Mouse (Mus musculus) urinary bladder, adult 18-20 months (tissue): ENCODE data around the gene Foxf1.

Experiments used
- DNase-seq, 2 experiments: peaks; one replicate each; pipeline ENCODE4 v3.0.0; 2022; ENCODE audit warnings: low spot score in 2 of 2, mixed read lengths in 2 of 2

The Foxf1 gene

GRCm38 (mm10) chr8:121084210-121084951 is at the start of gene Foxf1:
TSS of gene Foxf1 (plus strand) at chr8:121084386.
- peak in 1 of 2 experiments; percentile 58 for DNase-seq

- DNase-seq: no peak
Measured at GRCm38 (mm10) chr8:121035611-121036010, 48.6 kb upstream of the Foxf1 start.

GRCm38 (mm10) chr8:121043719-121044440 is 40.3 kb upstream of the Foxf1 start:
- DNase-seq: no peak

DNA sequence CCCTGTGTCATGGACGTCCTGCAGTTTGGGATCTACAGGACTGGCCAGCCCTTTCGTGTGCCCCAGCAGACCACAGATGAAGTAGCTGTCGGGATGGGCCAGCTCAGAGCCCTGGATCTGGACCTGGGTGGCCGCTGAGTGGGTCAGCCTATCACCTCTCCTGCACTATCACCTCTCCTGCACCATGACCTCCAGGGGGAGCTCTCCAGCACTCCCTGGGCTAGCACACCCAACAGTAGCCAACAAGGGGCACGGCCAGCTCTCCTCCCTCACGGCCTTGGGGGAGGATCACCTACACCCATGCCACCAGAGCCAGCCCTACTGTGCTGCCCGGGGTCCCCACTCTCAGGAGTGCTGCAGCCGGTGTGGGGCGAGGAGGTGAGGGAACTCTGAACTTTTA is 36.7 kb upstream of the Foxf1 start:
- DNase-seq: no peak

GRCm38 (mm10) chr8:121058081-121058480 is 26.1 kb upstream of the Foxf1 start:
- DNase-seq: no peak

DNA sequence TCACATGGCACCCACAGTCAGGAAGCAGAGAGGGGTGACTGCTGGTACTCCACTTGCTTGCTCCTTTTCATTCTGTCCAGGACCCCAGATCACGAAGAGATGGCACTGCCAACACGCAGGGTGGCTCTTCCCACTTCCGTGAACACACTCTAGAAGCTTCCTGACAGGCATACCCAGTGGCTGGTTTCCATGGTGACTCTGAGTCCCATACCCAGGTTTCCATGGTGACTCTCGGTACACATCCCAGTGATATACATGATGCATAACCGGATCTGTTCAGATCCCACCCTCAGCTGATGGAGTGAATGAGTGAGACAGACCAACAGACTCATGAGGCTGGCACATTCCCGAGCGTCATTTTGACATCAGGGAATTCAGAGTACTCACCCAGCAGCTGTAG is 25.1 kb upstream of the Foxf1 start:
- no peak for DNase-seq

DNA sequence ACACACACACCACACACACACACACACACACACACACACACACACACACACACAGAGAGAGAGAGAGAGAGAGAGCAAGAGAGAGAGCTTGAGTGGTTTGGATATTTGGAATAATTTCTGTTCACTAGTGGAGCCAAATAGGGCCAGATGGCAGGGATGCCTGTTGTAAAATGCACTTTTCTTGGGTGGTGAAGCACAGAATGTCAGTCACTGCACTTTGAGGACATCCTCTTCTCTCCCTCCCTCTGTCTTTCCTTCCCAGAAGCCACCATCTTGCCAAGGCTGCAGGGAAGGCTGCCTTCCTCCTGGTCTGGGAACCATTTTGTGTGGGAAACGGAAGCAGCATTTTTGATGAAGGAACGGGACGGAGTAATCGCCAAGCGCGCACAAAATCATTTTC is 21.7 kb upstream of the Foxf1 start:
- no peak for DNase-seq

DNA sequence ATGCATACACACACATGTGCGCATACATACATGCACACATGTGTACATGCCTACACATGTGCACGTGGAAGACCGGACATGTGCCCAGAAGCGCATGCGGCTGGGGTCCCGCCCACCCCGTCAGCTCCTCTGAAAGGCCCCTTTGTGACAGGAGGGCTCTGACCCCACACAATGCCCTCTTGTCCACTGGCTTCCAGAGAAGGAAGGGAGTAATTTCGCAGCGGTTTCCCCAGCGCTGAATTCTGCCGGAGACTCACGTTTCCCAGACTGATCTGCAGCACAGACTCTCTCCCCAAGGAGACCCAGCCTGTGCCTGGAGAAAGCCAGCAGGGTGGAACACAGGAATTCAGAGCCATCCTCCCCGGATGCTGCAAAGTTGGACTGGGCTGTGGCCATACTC is 20.5 kb upstream of the Foxf1 start:
- no peak for DNase-seq

DNA sequence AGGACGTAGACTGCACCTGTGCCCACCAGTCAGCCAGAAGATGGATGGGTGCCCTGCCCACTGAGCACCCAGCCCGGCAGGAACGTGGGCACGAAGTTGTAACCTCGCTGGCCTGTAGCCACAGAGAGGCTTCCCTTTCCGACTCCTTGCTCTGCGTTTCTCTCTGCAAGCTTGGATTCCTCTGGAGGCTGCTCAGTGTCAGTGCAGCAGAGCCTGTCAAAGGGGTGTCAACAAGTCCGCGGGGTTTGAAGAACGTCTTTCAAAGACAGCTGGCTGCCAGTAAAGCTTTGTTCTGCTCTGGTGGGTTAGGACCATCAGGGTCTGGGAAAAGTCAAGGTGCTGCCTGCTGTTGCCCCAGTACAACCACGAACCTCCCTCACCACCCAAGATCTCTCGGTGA is 12.7 kb upstream of the Foxf1 start:
- DNase-seq: no peak

DNA sequence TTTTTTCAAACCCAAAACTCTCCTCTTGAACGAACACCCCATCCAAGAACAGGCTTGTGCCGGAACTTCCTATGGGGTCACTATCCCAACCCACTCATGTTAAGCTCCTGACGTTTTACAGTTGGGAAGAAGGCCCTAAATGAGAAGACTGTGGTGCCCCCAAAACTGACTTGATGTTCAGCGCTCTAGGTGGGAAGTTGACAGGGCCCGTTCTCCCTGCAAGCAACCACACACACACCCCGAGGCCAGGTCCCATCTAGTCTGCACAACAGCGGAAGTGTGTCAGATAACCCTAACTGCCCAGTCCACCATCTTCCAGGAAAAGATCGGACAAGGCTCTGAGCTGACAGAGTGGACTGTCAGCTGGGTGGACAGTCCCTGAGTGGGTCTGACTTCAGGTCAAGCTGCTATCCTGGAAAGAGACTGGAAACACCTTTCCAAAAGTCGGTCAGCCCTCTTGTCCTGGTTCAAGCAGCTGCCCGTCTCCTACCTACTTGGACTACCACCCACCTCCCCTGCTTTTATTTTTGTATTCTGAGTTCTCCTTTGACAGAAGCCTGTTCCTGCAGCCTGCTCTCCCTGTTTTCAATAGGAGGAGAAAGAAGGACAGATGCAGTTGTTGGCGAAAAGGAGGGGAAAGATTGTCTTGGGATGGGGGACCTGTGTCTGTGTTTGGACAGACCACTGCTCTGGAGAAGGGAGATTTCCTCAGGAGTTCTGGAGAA is 11.6 kb upstream of the Foxf1 start:
- no peak for DNase-seq

- no peak for DNase-seq
Measured at GRCm38 (mm10) chr8:121073174-121074107, 10.7 kb upstream of the Foxf1 start.

- no peak for DNase-seq
Measured at GRCm38 (mm10) chr8:121074108-121074847, 9.9 kb upstream of the Foxf1 start.

DNA sequence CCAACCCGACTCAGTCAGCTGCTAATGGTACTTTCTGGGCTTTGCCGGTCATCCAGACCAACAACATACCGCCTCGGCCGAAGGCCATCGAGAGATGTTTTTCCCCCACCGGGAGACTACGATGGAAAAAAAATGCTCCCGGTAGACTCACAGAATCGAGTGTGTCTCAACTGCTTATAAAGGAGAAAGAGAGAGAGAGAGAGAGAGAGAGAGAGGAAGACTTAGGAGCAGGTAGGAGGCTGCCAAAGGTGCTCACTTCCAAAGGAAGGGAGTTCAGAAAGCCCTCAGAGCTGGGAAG is 9.4 kb upstream of the Foxf1 start:
- DNase-seq: no peak

DNA sequence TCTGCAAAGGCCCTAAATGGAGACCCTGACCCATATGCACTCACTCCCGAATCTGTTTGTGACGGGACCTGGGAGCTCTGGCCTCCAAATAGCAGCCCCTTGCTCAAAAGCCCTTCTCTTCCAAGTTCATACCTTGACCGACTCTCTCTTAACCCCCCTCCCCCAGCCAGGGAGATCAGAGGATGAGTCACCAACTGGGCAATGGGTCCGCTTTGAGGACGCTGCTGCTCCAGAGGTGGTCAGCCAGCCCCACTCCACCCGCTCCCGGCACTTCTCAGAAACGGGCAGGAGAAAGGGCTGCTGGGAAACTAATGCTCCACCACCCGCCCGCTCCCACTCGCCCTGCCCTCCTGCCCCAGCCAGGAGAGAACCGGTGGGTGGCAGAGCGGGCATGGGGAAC is 8.2 kb upstream of the Foxf1 start:
- DNase-seq: no peak

DNA sequence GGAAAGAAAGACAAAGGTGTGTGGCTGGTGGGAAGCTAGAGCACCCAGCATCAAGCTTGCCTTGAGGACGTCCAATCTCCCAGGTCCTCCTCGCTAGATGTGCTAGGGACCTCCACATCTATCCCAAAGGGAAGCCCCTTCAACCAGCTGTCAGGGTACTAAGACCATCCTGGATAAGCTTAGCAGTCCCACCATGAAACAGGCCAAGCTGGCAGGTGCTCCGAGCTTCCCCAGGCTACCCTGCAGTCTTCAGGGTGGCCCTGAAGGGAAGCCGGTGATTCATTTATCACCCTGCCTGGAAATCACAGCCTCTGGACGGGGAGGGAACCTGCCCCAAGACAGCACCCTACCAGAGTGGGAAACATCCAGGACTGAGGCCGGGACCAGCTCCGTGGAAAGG is 7.6 kb upstream of the Foxf1 start:
- no peak for DNase-seq

- DNase-seq: no peak
Measured at GRCm38 (mm10) chr8:121078721-121079120, 5.5 kb upstream of the Foxf1 start.

DNA sequence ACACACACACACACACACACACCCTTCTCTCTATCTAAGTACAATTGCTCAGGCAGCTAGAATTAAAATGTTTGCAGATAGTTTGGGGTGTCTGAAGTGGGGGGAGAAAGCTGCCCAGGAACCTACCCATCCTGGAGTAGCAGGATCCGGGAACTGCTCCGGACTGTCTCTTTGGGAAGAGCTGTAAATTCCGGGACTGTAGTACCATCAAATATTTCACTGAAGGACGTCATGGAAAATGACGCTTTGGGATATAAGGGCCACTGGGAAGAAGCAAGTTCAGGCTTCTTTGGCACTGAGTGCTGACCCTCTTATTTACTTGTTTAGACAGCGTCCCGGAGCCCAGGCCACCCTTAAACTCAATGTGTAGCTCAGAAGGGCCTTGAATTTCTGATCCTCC is 5.0 kb upstream of the Foxf1 start:
- DNase-seq: no peak

DNA sequence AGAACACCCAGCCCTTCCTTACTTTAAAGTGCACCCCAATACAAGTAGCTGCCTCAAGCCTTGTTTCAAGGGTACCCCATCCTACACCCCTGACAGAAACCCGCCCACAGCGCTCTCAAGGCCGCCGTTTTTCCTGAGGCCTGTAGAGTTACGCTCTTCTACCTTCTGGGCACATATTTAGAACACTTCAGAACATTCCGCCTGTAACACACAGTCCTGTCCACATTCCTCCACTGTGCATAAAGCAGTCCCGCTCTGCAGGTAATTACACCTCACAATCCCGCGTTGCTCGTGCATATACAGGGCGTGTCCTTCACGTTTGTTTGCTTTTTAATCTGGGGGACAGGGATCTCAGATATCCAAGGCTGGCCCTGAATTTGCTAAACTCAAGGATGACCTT is 4.2 kb upstream of the Foxf1 start:
- no peak for DNase-seq

DNA sequence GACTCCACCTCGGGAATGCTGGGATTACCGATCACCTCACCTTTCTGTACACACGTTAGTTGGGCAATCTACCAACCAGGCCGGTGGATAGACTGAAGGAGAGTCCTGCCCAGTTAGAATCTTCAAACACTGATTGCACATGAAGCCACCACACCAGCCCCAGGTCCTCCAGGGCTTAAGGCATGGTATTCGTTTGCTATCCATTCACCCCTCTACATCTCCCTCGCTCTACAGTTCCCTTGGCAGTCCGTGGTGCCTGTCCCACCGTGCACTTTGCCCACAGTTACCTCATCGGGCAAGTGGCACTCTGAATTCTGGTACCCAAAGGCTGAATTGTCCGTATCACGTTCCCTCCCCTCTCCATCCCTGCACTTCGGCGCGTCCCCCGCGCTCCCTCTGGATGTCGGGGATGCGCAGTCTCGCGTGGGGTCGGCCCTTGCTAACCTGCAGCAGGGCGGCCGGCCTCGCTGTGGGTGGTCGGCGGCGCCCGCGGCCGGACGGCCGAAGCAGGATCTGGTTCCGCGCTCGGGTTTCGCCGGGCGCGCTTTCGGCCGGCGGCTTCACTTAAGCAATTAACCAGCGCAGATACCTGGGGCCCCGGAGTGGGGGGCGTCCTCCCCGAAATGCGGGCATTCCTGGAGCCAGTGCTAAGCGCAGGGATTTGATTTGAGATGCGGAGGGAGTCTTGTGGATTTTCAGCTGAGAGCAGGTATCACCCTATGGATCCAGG is 3.7 kb upstream of the Foxf1 start:
- DNase-seq: no peak

DNA sequence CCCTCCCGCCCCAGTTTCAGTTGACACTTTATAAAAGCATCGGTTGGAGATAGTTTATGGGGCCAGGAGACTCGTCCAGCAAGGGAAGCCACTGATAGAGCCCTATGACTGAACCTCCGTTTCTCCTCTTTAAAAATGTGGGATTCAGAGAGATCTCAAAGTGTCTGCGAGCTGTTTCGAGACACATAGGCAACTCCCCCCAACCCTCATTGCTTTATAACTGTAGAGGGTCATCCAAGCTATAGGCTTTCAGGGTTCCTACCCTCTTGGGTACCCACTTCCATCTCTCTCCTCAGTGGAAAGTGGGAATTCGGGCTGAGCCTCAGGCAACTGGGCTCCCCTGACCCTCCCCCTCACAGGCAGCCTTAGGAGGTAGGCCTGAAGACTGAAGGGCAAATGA is 2.8 kb upstream of the Foxf1 start:
- DNase-seq: no peak
